Mouse (Mus musculus): ENCODE data around the gene Zfp771. TPM values are rescaled to one million over a fixed set of nuclear protein-coding genes. Genes with fewer than 3 reads are reported as not detected.

The Zfp771 gene
- polyA plus RNA-seq, 1 experiment from 2014 or later, result 63.2 TPM

- DNase-seq (ENCODE audit: low spot score) (peak; percentile 26), ATAC-seq (replicated peaks; ENCODE audit: insufficient number of reproducible peaks, low FRiP score, low TSS enrichment, low read depth) (peak; percentile 85)
- Histone ChIP-seq H3K27ac (replicated peaks; ENCODE audit: low read depth, low read length) (peak overlapping the region; percentile 58; the same call in 1 of the 2 replicates), H3K9ac (replicated peaks; ENCODE audit: low read length) (peak overlapping the region; percentile 78), H3K27me3 (ENCODE audit: control insufficient read depth, insufficient read depth, low read length) (no peaks in the 10 kb centered on the region), H3K36me3 (replicated peaks; ENCODE audit: control insufficient read depth, insufficient read depth, low read depth, low read length) (no peaks in the 10 kb centered on the region; the same call in 1 of the 2 replicates), H3K4me3 (ENCODE audit: low read depth, low read length) (peak overlapping the region; percentile 66), H3K9me3 (replicated peaks; ENCODE audit: control insufficient read depth, low read length) (no peaks in the 10 kb centered on the region), H3K4me2 (ENCODE audit: low read depth, low read length) (peak overlapping the region; percentile 83), H3K4me1 (ENCODE audit: control insufficient read depth, insufficient read depth, low read length) (no peaks in the 10 kb centered on the region)
- 17% methylated on average over 50 of the region's 50 CpGs for WGBS
These were observed 29.2 kb downstream of the Zfp771 start for GRCm38 (mm10) chr7:127273118-127273923.

GRCm38 (mm10) chr7:127273925-127274789 is 30.1 kb downstream of the Zfp771 start, which contains the start of gene Sephs2:
Sephs2 (minus strand) TSS chr7:127274055.
- no peaks in the 10 kb centered on the region for H3K27me3 ChIP-seq (ENCODE audit: control insufficient read depth, insufficient read depth, low read length)
- H3K36me3 ChIP-seq (replicated peaks; ENCODE audit: control insufficient read depth, insufficient read depth, low read depth, low read length), result no peaks in the 10 kb centered on the region; the same call in 1 of the 2 replicates
- H3K27ac ChIP-seq (replicated peaks; ENCODE audit: low read depth, low read length), result peak within 1 kb of the TSS; percentile 58; the same call in 1 of the 2 replicates
- DNase-seq (ENCODE audit: low spot score) (peak; percentile 96), ATAC-seq (replicated peaks; ENCODE audit: insufficient number of reproducible peaks, low FRiP score, low TSS enrichment, low read depth) (peak; percentile 86)
- H3K9ac ChIP-seq (replicated peaks; ENCODE audit: low read length), result peak within 1 kb of the TSS; percentile 78
- no peaks in the 10 kb centered on the region for H3K4me1 ChIP-seq (ENCODE audit: control insufficient read depth, insufficient read depth, low read length)
- no peaks in the 10 kb centered on the region for H3K9me3 ChIP-seq (replicated peaks; ENCODE audit: control insufficient read depth, low read length)
- WGBS, result 2% methylated on average over 39 of the region's 39 CpGs
- peak within 1 kb of the TSS; percentile 83 for H3K4me2 ChIP-seq (ENCODE audit: low read depth, low read length)
- peak within 1 kb of the TSS; percentile 66 for H3K4me3 ChIP-seq (ENCODE audit: low read depth, low read length)

GRCm38 (mm10) chr7:127276519-127276961 is 32.5 kb downstream of the Zfp771 start:
- ATAC-seq (replicated peaks; ENCODE audit: insufficient number of reproducible peaks, low FRiP score, low TSS enrichment, low read depth) (no peak), DNase-seq (ENCODE audit: low spot score) (no peak)
- no peak overlapping the region for H3K4me2 ChIP-seq (ENCODE audit: low read depth, low read length)
- no peaks in the 10 kb centered on the region for H3K4me1 ChIP-seq (ENCODE audit: control insufficient read depth, insufficient read depth, low read length)
- H3K27ac ChIP-seq (replicated peaks; ENCODE audit: low read depth, low read length), result no peak overlapping the region
- H3K36me3 ChIP-seq (replicated peaks; ENCODE audit: control insufficient read depth, insufficient read depth, low read depth, low read length), result no peaks in the 10 kb centered on the region
- no peak overlapping the region for H3K4me3 ChIP-seq (ENCODE audit: low read depth, low read length)
- no peak overlapping the region for H3K9ac ChIP-seq (replicated peaks; ENCODE audit: low read length)
- 50% methylated on average over 5 of the region's 5 CpGs for WGBS
- no peaks in the 10 kb centered on the region for H3K9me3 ChIP-seq (replicated peaks; ENCODE audit: control insufficient read depth, low read length)
- H3K27me3 ChIP-seq (ENCODE audit: control insufficient read depth, insufficient read depth, low read length), result no peaks in the 10 kb centered on the region

GRCm38 (mm10) chr7:127278311-127278710 is 34.2 kb downstream of the Zfp771 start:
- DNase-seq (ENCODE audit: low spot score) (peak; percentile 62), ATAC-seq (replicated peaks; ENCODE audit: insufficient number of reproducible peaks, low FRiP score, low TSS enrichment, low read depth) (no peak)
- H3K9ac ChIP-seq (replicated peaks; ENCODE audit: low read length), result no peak overlapping the region
- no peaks in the 10 kb centered on the region for H3K27me3 ChIP-seq (ENCODE audit: control insufficient read depth, insufficient read depth, low read length)
- H3K4me2 ChIP-seq (ENCODE audit: low read depth, low read length), result no peak overlapping the region
- H3K36me3 ChIP-seq (replicated peaks; ENCODE audit: control insufficient read depth, insufficient read depth, low read depth, low read length), result no peaks in the 10 kb centered on the region
- H3K9me3 ChIP-seq (replicated peaks; ENCODE audit: control insufficient read depth, low read length), result no peaks in the 10 kb centered on the region
- H3K27ac ChIP-seq (replicated peaks; ENCODE audit: low read depth, low read length), result no peak overlapping the region
- no peaks in the 10 kb centered on the region for H3K4me1 ChIP-seq (ENCODE audit: control insufficient read depth, insufficient read depth, low read length)
- 21% methylated on average over 8 of the region's 8 CpGs for WGBS
- no peak overlapping the region for H3K4me3 ChIP-seq (ENCODE audit: low read depth, low read length)

- DNase-seq (ENCODE audit: low spot score) (no peak), ATAC-seq (replicated peaks; ENCODE audit: insufficient number of reproducible peaks, low FRiP score, low TSS enrichment, low read depth) (no peak)
- Histone ChIP-seq H3K36me3 (replicated peaks; ENCODE audit: control insufficient read depth, insufficient read depth, low read depth, low read length) (no peaks in the 10 kb centered on the region), H3K4me1 (ENCODE audit: control insufficient read depth, insufficient read depth, low read length) (no peaks in the 10 kb centered on the region), H3K9ac (replicated peaks; ENCODE audit: low read length) (no peak overlapping the region), H3K4me2 (ENCODE audit: low read depth, low read length) (no peak overlapping the region), H3K9me3 (replicated peaks; ENCODE audit: control insufficient read depth, low read length) (no peaks in the 10 kb centered on the region), H3K4me3 (ENCODE audit: low read depth, low read length) (no peak overlapping the region), H3K27ac (replicated peaks; ENCODE audit: low read depth, low read length) (no peak overlapping the region), H3K27me3 (ENCODE audit: control insufficient read depth, insufficient read depth, low read length) (no peaks in the 10 kb centered on the region)
- 73% methylated on average over 3 of the region's 3 CpGs for WGBS
These were observed 36.0 kb downstream of the Zfp771 start for GRCm38 (mm10) chr7:127280092-127280491.

GRCm38 (mm10) chr7:127281114-127281513 is 37.0 kb downstream of the Zfp771 start:
- ATAC-seq (replicated peaks; ENCODE audit: insufficient number of reproducible peaks, low FRiP score, low TSS enrichment, low read depth) (no peak), DNase-seq (ENCODE audit: low spot score) (no peak)
- 69% methylated on average over 4 of the region's 4 CpGs for WGBS

GRCm38 (mm10) chr7:127282190-127282589 is 38.1 kb downstream of the Zfp771 start:
- ATAC-seq (replicated peaks; ENCODE audit: insufficient number of reproducible peaks, low FRiP score, low TSS enrichment, low read depth) (no peak), DNase-seq (ENCODE audit: low spot score) (no peak)
- H3K27me3 ChIP-seq (ENCODE audit: control insufficient read depth, insufficient read depth, low read length), result no peaks in the 10 kb centered on the region
- WGBS, result 91% methylated on average over 2 of the region's 2 CpGs
- no peak overlapping the region for H3K4me3 ChIP-seq (ENCODE audit: low read depth, low read length)
- no peak overlapping the region for H3K27ac ChIP-seq (replicated peaks; ENCODE audit: low read depth, low read length)
- H3K36me3 ChIP-seq (replicated peaks; ENCODE audit: control insufficient read depth, insufficient read depth, low read depth, low read length), result no peaks in the 10 kb centered on the region
- H3K9me3 ChIP-seq (replicated peaks; ENCODE audit: control insufficient read depth, low read length), result no peaks in the 10 kb centered on the region
- H3K9ac ChIP-seq (replicated peaks; ENCODE audit: low read length), result no peak overlapping the region
- H3K4me2 ChIP-seq (ENCODE audit: low read depth, low read length), result no peak overlapping the region
- no peaks in the 10 kb centered on the region for H3K4me1 ChIP-seq (ENCODE audit: control insufficient read depth, insufficient read depth, low read length)

More at GRCm38 (mm10) chr7:127281114-127281513, 37.0 kb downstream of the Zfp771 start:
- Histone ChIP-seq H3K27ac (replicated peaks; ENCODE audit: low read depth, low read length) (no peak overlapping the region), H3K9me3 (replicated peaks; ENCODE audit: control insufficient read depth, low read length) (no peaks in the 10 kb centered on the region), H3K4me3 (ENCODE audit: low read depth, low read length) (no peak overlapping the region), H3K9ac (replicated peaks; ENCODE audit: low read length) (no peak overlapping the region), H3K27me3 (ENCODE audit: control insufficient read depth, insufficient read depth, low read length) (no peaks in the 10 kb centered on the region), H3K4me1 (ENCODE audit: control insufficient read depth, insufficient read depth, low read length) (no peaks in the 10 kb centered on the region), H3K4me2 (ENCODE audit: low read depth, low read length) (no peak overlapping the region), H3K36me3 (replicated peaks; ENCODE audit: control insufficient read depth, insufficient read depth, low read depth, low read length) (no peaks in the 10 kb centered on the region)
